ENCODE assay signal across 8 mouse cellular contexts in genomic region chr17:47738066-47738878, GRCm38 (mm10). TPM values are rescaled to one million over a fixed set of nuclear protein-coding genes. Genes with fewer than 3 reads are reported as not detected.
A peak's percentile ranks its signal among the peaks of the same experiment; 100 is the strongest.
DNase-seq lines count a peak whose midpoint lies in the region; ATAC-seq lines count a peak whose summit lies in the region.

No protein-coding gene starts in this region.

- peak overlapping the region; percentile 80 for H3K9ac ChIP-seq in intestine, embryonic 16.5 days (ENCODE audit: low read depth, low read length)
- H3K9ac ChIP-seq in neural tube, embryonic 12.5 days = peak overlapping the region; percentile 53

- no peaks in the 10 kb centered on the region for H3K27me3 ChIP-seq in intestine, embryonic 16.5 days (replicated peaks; ENCODE audit: control insufficient read depth, insufficient read depth, low read length)
- peaks cover 32% of the 10 kb centered on the region for H3K27me3 ChIP-seq in neural tube, embryonic 12.5 days (replicated peaks)

- no peaks in the 10 kb centered on the region for H3K9me3 ChIP-seq in intestine, embryonic 16.5 days (ENCODE audit: control insufficient read depth, low read length)
- H3K9me3 ChIP-seq in neural tube, embryonic 12.5 days = no peaks in the 10 kb centered on the region

- H3K4me1 ChIP-seq in intestine, embryonic 16.5 days (ENCODE audit: control insufficient read depth, insufficient read depth, low read length) = peaks cover 26% of the 10 kb centered on the region
- H3K4me1 ChIP-seq in neural tube, embryonic 12.5 days = peaks cover 26% of the 10 kb centered on the region

- peak overlapping the region; percentile 77 for H3K4me3 ChIP-seq in intestine, embryonic 16.5 days (ENCODE audit: low read length)
- peak overlapping the region; percentile 47 for H3K4me3 ChIP-seq in neural tube, embryonic 12.5 days

- intact Hi-C loops in left cerebral cortex, postnatal 4 days (cut with DNase I) = no loop called here
- intact Hi-C loops in left cerebral cortex, postnatal 14 days (cut with DNase I) = loop anchor here (5.0 kb wide), 1 partner anchor 41 kb away; no protein-coding TSS in a partner anchor
- intact Hi-C loops in gastrocnemius, postnatal 14 days (cut with DNase I; ENCODE audit: low total_unique reads) = no loop called here

- ATAC-seq in intestine, embryonic 16.5 days = peak; percentile 43
- peak; percentile 34 for ATAC-seq in neural tube, embryonic 12.5 days (ENCODE audit: low FRiP score, low read depth)

- peak overlapping the region; percentile 94 for H3K27ac ChIP-seq in intestine, embryonic 16.5 days (ENCODE audit: low read length)
- H3K27ac ChIP-seq in neural tube, embryonic 12.5 days = no peak overlapping the region

- H3K36me3 ChIP-seq in intestine, embryonic 16.5 days (ENCODE audit: control insufficient read depth, insufficient read depth, low read length) = no peaks in the 10 kb centered on the region
- H3K36me3 ChIP-seq in neural tube, embryonic 12.5 days = no peaks in the 10 kb centered on the region

- DNase-seq in left cerebral cortex, postnatal 4 days = peak; percentile 48
- DNase-seq in left cerebral cortex, postnatal 14 days (ENCODE audit: low spot score in 2 of 2) = no peak
- DNase-seq in cerebellum, postnatal 25 days = peak; percentile 59 to 74
- peak; percentile 75 for DNase-seq in gastrocnemius, postnatal 14 days
- peak; percentile 67 to 68 for DNase-seq in lung, adult 18-20 months
- peak; percentile 46 for DNase-seq in thymus, postnatal 0 days (ENCODE audit: low spot score)

- WGBS in intestine, embryonic 16.5 days = under 1% methylated on average over 53 of the region's 61 CpGs
- WGBS in neural tube, embryonic 12.5 days = under 1% methylated on average over 60 of the region's 61 CpGs

- peak overlapping the region; percentile 94 for H3K4me2 ChIP-seq in intestine, embryonic 16.5 days (ENCODE audit: low read depth, low read length)
- peak overlapping the region; percentile 94 for H3K4me2 ChIP-seq in neural tube, embryonic 12.5 days (replicated peaks)

RNA-seq across cellular contexts. Expression of gene Tfeb, which starts 1.4 kb away (rescaled TPM):
- 1 to 10 TPM; 5.0 to 5.7 TPM for total RNA-seq in left cerebral cortex, postnatal 4 days (2021)
- total RNA-seq in left cerebral cortex, postnatal 14 days (2021) = 10 to 100 TPM in 1 of 2 experiments, 1 to 10 TPM in 1; 8.0 to 13.3 TPM
- total RNA-seq in gastrocnemius, postnatal 14 days (2021) = 10 to 100 TPM; 60.0 to 66.0 TPM
- polyA plus RNA-seq in intestine, embryonic 16.5 days (2015; fragmentation: Nextera tagmentation; extraction: Ambion mirVana) = 30.7 and 37.8 TPM in 2 replicates
- polyA plus RNA-seq in neural tube, embryonic 12.5 days (2016; fragmentation: Nextera tagmentation; extraction: Ambion mirVana) = 3.8 and 4.5 TPM in 2 replicates
- polyA plus RNA-seq in thymus, postnatal 0 days (2015; fragmentation: Nextera tagmentation; extraction: Ambion mirVana) = 4.7 and 5.5 TPM in 2 replicates

RNA-seq across cellular contexts. Expression of gene Pgc, which starts 11.6 kb away (rescaled TPM):
- not detected for total RNA-seq in left cerebral cortex, postnatal 4 days (2021)
- total RNA-seq in left cerebral cortex, postnatal 14 days (2021) = not detected
- not detected for total RNA-seq in gastrocnemius, postnatal 14 days (2021)
- polyA plus RNA-seq in intestine, embryonic 16.5 days (2015; fragmentation: Nextera tagmentation; extraction: Ambion mirVana) = 0.28 and 0.68 TPM in 2 replicates
- not detected in 2 replicates for polyA plus RNA-seq in neural tube, embryonic 12.5 days (2016; fragmentation: Nextera tagmentation; extraction: Ambion mirVana)
- 2.4 and 2.5 TPM in 2 replicates for polyA plus RNA-seq in thymus, postnatal 0 days (2015; fragmentation: Nextera tagmentation; extraction: Ambion mirVana)

RNA-seq across cellular contexts. Expression of gene Prickle4, which starts 43.7 kb away (rescaled TPM):
- 1 to 10 TPM; 2.4 to 6.8 TPM for total RNA-seq in left cerebral cortex, postnatal 4 days (2021)
- total RNA-seq in left cerebral cortex, postnatal 14 days (2021) = 1 to 10 TPM; 5.0 to 5.5 TPM
- 1 to 10 TPM; 1.3 to 2.2 TPM for total RNA-seq in gastrocnemius, postnatal 14 days (2021)
- 0.69 and 1.8 TPM in 2 replicates for polyA plus RNA-seq in intestine, embryonic 16.5 days (2015; fragmentation: Nextera tagmentation; extraction: Ambion mirVana)
- polyA plus RNA-seq in neural tube, embryonic 12.5 days (2016; fragmentation: Nextera tagmentation; extraction: Ambion mirVana) = 0.86 and 1.3 TPM in 2 replicates
- polyA plus RNA-seq in thymus, postnatal 0 days (2015; fragmentation: Nextera tagmentation; extraction: Ambion mirVana) = 0.81 and 1.2 TPM in 2 replicates

RNA-seq across cellular contexts. Expression of gene Gm21981, which starts 44.0 kb away (rescaled TPM):
- 1 to 10 TPM; 3.6 to 7.4 TPM for total RNA-seq in left cerebral cortex, postnatal 4 days (2021)
- 1 to 10 TPM; 4.7 to 5.3 TPM for total RNA-seq in left cerebral cortex, postnatal 14 days (2021)
- total RNA-seq in gastrocnemius, postnatal 14 days (2021) = under 1 TPM; 0.24 to 0.47 TPM
- polyA plus RNA-seq in intestine, embryonic 16.5 days (2015; fragmentation: Nextera tagmentation; extraction: Ambion mirVana) = 0.16 and 0.26 TPM in 2 replicates
- polyA plus RNA-seq in neural tube, embryonic 12.5 days (2016; fragmentation: Nextera tagmentation; extraction: Ambion mirVana) = 0.28 and 0.54 TPM in 2 replicates
- polyA plus RNA-seq in thymus, postnatal 0 days (2015; fragmentation: Nextera tagmentation; extraction: Ambion mirVana) = 0.12 and 0.18 TPM in 2 replicates

RNA-seq across cellular contexts. Expression of gene Frs3, which starts 49.4 kb away (rescaled TPM):
- 10 to 100 TPM; 32.4 to 35.4 TPM for total RNA-seq in left cerebral cortex, postnatal 4 days (2021)
- total RNA-seq in left cerebral cortex, postnatal 14 days (2021) = 10 to 100 TPM; 23.4 to 26.1 TPM
- total RNA-seq in gastrocnemius, postnatal 14 days (2021) = 1 to 10 TPM; 3.0 to 3.1 TPM
- 3.2 and 4.4 TPM in 2 replicates for polyA plus RNA-seq in intestine, embryonic 16.5 days (2015; fragmentation: Nextera tagmentation; extraction: Ambion mirVana)
- 22.7 and 24.1 TPM in 2 replicates for polyA plus RNA-seq in neural tube, embryonic 12.5 days (2016; fragmentation: Nextera tagmentation; extraction: Ambion mirVana)
- polyA plus RNA-seq in thymus, postnatal 0 days (2015; fragmentation: Nextera tagmentation; extraction: Ambion mirVana) = 0.98 and 1.3 TPM in 2 replicates

Comparison
In these comparisons a context has a peak if more than half of its experiments do, and no peak if none do; other contexts are left out.
1. DNase-seq: peak in left cerebral cortex, postnatal 4 days (single experiment), cerebellum, postnatal 25 days (2 of 2), gastrocnemius, postnatal 14 days (single experiment), lung, adult 18-20 months (2 of 2) and thymus, postnatal 0 days (single experiment); none in left cerebral cortex, postnatal 14 days (0 of 2).
2. RNA of gene Tfeb, which starts 1.4 kb away (total RNA-seq): 60.0 to 66.0 TPM in gastrocnemius, postnatal 14 days; 8.0 to 13.3 TPM in left cerebral cortex, postnatal 14 days and 5.0 to 5.7 TPM in left cerebral cortex, postnatal 4 days; every median in the first group is over 4 times any median in the second.